Mouse (Mus musculus) heart, embryonic 11.5 days (tissue): ENCODE data around the gene Cdk14. TPM values are rescaled to one million over a fixed set of nuclear protein-coding genes. Genes with fewer than 3 reads are reported as not detected.

Source experiments
- ATAC-seq: fragments of 200-750 bp; cut with Nextera tagmentation; replicated peaks from 2 replicates; pipeline ENCODE4 v1.8.0; 2017; ENCODE audit warnings: moderate library complexity; ENCODE audit not compliant: insufficient number of reproducible peaks, low FRiP score, low TSS enrichment
- H3K27ac ChIP-seq: fragments of 300-500 bp; sonication (generic); 2 replicates; pipeline ENCODE4 v1.5.1; 2014; ENCODE audit warnings: mild to moderate bottlenecking, low read depth, low read length
- H3K27me3 ChIP-seq: fragments of 300-500 bp; sonication (generic); 2 replicates; pipeline ENCODE4 v1.6.1; 2014; ENCODE audit warnings: mild to moderate bottlenecking, low read length, mixed read lengths; ENCODE audit not compliant: control insufficient read depth, insufficient read depth
- H3K36me3 ChIP-seq: fragments of 300-500 bp; sonication (generic); 2 replicates; pipeline ENCODE4 v1.6.1; 2014; ENCODE audit warnings: mild to moderate bottlenecking, low read length, moderate library complexity, mixed read lengths; ENCODE audit not compliant: control insufficient read depth, insufficient read depth
- H3K4me1 ChIP-seq: fragments of 300-500 bp; sonication (generic); 2 replicates; pipeline ENCODE4 v1.6.1; 2014; ENCODE audit warnings: low read length; ENCODE audit not compliant: control insufficient read depth, insufficient read depth
- H3K4me2 ChIP-seq: fragments of 300-500 bp; sonication (generic); 2 replicates; pipeline ENCODE4 v1.6.1; 2014; ENCODE audit warnings: mild to moderate bottlenecking, moderate library complexity
- H3K4me3 ChIP-seq: fragments of 300-500 bp; sonication (generic); 2 replicates; pipeline ENCODE4 v1.5.1; 2014; ENCODE audit warnings: low read depth, low read length
- H3K9ac ChIP-seq: fragments of 300-500 bp; sonication (generic); 2 replicates; pipeline ENCODE4 v1.6.1; 2014; ENCODE audit warnings: mild to moderate bottlenecking, low read depth, low read length, moderate library complexity
- H3K9me3 ChIP-seq: fragments of 300-500 bp; sonication (generic); replicated peaks from 2 replicates; pipeline ENCODE4 v1.6.1; 2016; ENCODE audit warnings: low read length; ENCODE audit not compliant: control insufficient read depth
- WGBS: fragments of 180-500 bp; shearing (Covaris S2); extraction: QIAGEN DNeasy Blood & Tissue Kit; methylation state at CpG from one replicate; pipeline ENCODE4 v1.1.7; 2014; ENCODE audit not compliant: insufficient replicate concordance; 5-methylcytosine and 5-hydroxymethylcytosine counted together
- polyA plus RNA-seq: library from polyadenylated mRNA; unstranded; fragments of >200 nt; fragmentation: Nextera tagmentation; extraction: Ambion mirVana; gene quantifications from 2 replicates; pipeline ENCODE4 v1.2.1, GENCODE M21; 2014

Cdk14 gene
- polyA plus RNA-seq, 1 experiment from 2014 or later: 20.1 TPM

DNA sequence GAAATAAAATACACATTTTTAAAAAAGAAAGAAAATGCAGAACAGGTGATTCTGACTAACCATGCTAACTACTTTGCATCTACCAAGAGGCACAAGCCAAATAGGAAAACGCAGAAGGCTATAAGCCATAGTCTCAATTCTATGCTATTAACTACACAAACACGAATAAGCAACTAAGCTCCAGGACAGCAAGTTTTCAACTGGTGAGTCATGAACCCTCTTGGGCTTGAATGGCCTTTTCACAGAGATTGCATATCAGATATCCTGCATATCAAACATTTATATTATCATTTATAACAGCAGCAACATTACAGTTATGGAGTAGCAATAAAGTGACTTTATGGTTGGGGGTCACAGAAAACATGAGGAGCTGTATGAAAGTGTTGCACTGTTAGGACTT, 256.3 kb downstream of the Cdk14 start:
- WGBS: 87% methylated on average over 2 of the region's 2 CpGs
- no peak for ATAC-seq

GRCm38 (mm10) chr5:5159521-5159920, 260.6 kb downstream of the Cdk14 start:
- Histone ChIP-seq H3K27ac (no peak overlapping the region), H3K4me3 (no peak overlapping the region), H3K36me3 (no peaks in the 10 kb centered on the region), H3K4me2 (no peak overlapping the region), H3K27me3 (no peaks in the 10 kb centered on the region), H3K9ac (no peak overlapping the region), H3K9me3 (no peaks in the 10 kb centered on the region), H3K4me1 (no peaks in the 10 kb centered on the region)
- ATAC-seq: no peak
- WGBS: 73% methylated on average over 1 of the region's 1 CpGs

More for the DNA sequence above, 256.3 kb downstream of the Cdk14 start:
- Histone ChIP-seq H3K27ac (no peak overlapping the region), H3K27me3 (no peaks in the 10 kb centered on the region), H3K4me1 (no peaks in the 10 kb centered on the region), H3K4me2 (no peak overlapping the region), H3K36me3 (0 out of 2 replicates have a peak, but pooled peaks cover 2% of the 10 kb centered on the region), H3K4me3 (no peak overlapping the region), H3K9me3 (no peaks in the 10 kb centered on the region), H3K9ac (no peak overlapping the region)

DNA sequence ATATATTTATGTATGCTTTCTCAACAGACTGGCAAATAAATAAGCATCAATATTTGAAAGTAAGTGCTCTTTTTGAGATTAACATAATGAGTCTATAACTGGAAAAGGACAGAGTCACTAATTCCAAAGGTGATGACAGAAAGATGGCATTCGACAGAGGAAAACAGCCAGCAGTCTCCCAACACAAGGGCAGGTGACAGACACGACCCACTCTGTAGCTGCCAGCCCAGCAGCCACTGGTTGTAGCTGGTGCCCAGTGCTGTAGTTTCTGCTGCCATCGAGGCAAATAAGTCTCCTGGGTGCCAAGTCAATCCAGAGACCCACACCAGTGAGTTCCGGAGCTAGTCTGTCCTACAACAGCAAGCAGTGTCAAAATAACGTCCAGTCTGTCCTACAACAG, 280.3 kb downstream of the Cdk14 start:
- Histone ChIP-seq H3K4me1 (peaks cover 7% of the 10 kb centered on the region; the same call in 1 of the 2 replicates), H3K4me3 (no peak overlapping the region), H3K27ac (no peak overlapping the region), H3K9ac (no peak overlapping the region), H3K27me3 (no peaks in the 10 kb centered on the region), H3K9me3 (no peaks in the 10 kb centered on the region), H3K4me2 (no peak overlapping the region; the same call in 1 of the 2 replicates), H3K36me3 (no peaks in the 10 kb centered on the region)
- no peak for ATAC-seq
- 58% methylated on average over 5 of the region's 5 CpGs for WGBS

- Histone ChIP-seq H3K9ac (no peak overlapping the region), H3K27me3 (no peaks in the 10 kb centered on the region), H3K9me3 (no peaks in the 10 kb centered on the region), H3K4me1 (peaks cover 2% of the 10 kb centered on the region; the same call in 1 of the 2 replicates), H3K4me2 (no peak overlapping the region), H3K4me3 (no peak overlapping the region), H3K36me3 (no peaks in the 10 kb centered on the region), H3K27ac (no peak overlapping the region)
- WGBS: 58% methylated on average over 13 of the region's 13 CpGs
- no peak for ATAC-seq
Observed at GRCm38 (mm10) chr5:5134905-5135511, 285.1 kb downstream of the Cdk14 start.

GRCm38 (mm10) chr5:5134143-5134904, 285.8 kb downstream of the Cdk14 start:
- no peak overlapping the region for H3K4me2 ChIP-seq
- ATAC-seq: no peak
- H3K36me3 ChIP-seq: no peaks in the 10 kb centered on the region
- no peaks in the 10 kb centered on the region for H3K4me1 ChIP-seq
- WGBS: 90% methylated on average over 6 of the region's 6 CpGs
- H3K9ac ChIP-seq: no peak overlapping the region
- H3K4me3 ChIP-seq: no peak overlapping the region
- no peaks in the 10 kb centered on the region for H3K27me3 ChIP-seq
- H3K9me3 ChIP-seq: no peaks in the 10 kb centered on the region
- no peak overlapping the region for H3K27ac ChIP-seq

GRCm38 (mm10) chr5:5128852-5129251, 291.3 kb downstream of the Cdk14 start:
- no peaks in the 10 kb centered on the region for H3K27me3 ChIP-seq
- H3K27ac ChIP-seq: no peak overlapping the region
- H3K4me1 ChIP-seq: peaks cover 2% of the 10 kb centered on the region; the same call in 1 of the 2 replicates
- H3K4me2 ChIP-seq: no peak overlapping the region
- no peak overlapping the region for H3K9ac ChIP-seq
- no peaks in the 10 kb centered on the region for H3K9me3 ChIP-seq
- no peak for ATAC-seq
- no peaks in the 10 kb centered on the region for H3K36me3 ChIP-seq
- WGBS: 69% methylated on average over 1 of the region's 1 CpGs
- H3K4me3 ChIP-seq: no peak overlapping the region

GRCm38 (mm10) chr5:5124645-5125044, 295.5 kb downstream of the Cdk14 start:
- Histone ChIP-seq H3K27ac (no peak overlapping the region), H3K4me3 (no peak overlapping the region), H3K9ac (no peak overlapping the region), H3K36me3 (no peaks in the 10 kb centered on the region), H3K27me3 (no peaks in the 10 kb centered on the region), H3K4me1 (peaks cover 2% of the 10 kb centered on the region; the same call in 1 of the 2 replicates), H3K4me2 (no peak overlapping the region), H3K9me3 (no peaks in the 10 kb centered on the region)
- no peak for ATAC-seq
- WGBS: 68% methylated on average over 4 of the region's 4 CpGs

- H3K27ac ChIP-seq: no peak overlapping the region
- no peak overlapping the region for H3K4me3 ChIP-seq
- 82% methylated on average over 5 of the region's 5 CpGs for WGBS
- H3K36me3 ChIP-seq: no peaks in the 10 kb centered on the region
- ATAC-seq: no peak
- H3K9ac ChIP-seq: no peak overlapping the region
- no peaks in the 10 kb centered on the region for H3K4me1 ChIP-seq
- H3K9me3 ChIP-seq: no peaks in the 10 kb centered on the region
- no peak overlapping the region for H3K4me2 ChIP-seq
- H3K27me3 ChIP-seq: no peaks in the 10 kb centered on the region
Observed at GRCm38 (mm10) chr5:5116775-5117522, 303.2 kb downstream of the Cdk14 start.
